Mouse (Mus musculus): Measurements from ENCODE around the gene Gm37419.

- TF ChIP-seq CTCF (IDR thresholded peaks at IDR 0.05; ENCODE audit: low read depth) = no peak
- TF ChIP-seq EP300 (IDR thresholded peaks at IDR 0.05; ENCODE audit: low read depth) = no peak
Observed at GRCm38 (mm10) chr16:24025442-24025841, 37.2 kb downstream of the Gm37419 start.

Data from liver, embryonic 14.5 days (tissue).